Mouse (Mus musculus) layer of hippocampus, adult 9-10 months (tissue): ENCODE data around the gene Blvrb.

Experiments used
- DNase-seq: peaks from one replicate; pipeline ENCODE4 v3.0.0; 2022; ENCODE audit warnings: low spot score

Blvrb gene

DNA sequence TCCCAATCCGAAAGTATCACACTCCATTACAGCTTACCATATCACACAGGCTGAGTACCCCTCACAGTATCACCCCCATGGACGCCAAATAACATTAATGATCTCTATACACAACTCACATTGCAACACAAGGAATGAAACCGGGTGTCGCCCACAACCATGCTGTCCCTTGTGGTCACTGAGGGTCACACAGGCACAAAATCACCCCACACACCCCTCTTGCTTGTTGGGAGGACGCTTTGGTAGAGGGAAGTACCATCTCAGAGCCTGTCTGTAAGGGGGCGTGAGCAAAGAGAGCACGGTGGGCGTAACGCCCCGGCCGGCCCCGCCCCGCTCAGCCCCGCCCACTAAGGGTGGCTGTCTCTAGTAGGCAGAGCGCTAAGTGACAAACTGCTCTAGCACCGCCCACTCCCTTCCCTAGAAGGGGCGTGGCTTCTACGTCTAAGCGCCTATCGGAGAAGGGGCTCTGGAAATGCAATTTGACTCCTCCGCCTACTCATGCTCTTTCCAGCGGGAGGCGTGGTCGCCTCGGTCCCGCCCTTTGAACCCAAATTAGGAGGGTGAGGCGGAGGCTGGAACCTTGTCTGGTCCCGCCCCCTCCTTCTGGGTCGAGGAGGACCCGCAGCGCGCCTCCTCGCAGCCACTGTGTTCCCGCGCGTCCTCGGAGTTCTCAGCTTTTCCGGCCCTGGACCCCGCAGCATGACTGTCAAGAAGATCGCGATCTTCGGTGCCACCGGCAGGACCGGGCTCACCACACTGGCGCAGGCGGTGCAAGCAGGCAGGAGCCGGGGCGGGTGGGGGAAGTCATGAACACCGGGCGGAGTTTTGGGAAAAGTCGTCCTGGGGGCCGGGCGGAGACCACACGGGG lies at the start of gene Blvrb, which contains the start of gene Sptbn4:
Gene Blvrb (plus strand): TSS at position 560 of the 868 bp plus-strand sequence.
Gene Sptbn4 (minus strand): TSS at position 268 of the 868 bp plus-strand sequence.
- peak; percentile 95 for DNase-seq

DNA sequence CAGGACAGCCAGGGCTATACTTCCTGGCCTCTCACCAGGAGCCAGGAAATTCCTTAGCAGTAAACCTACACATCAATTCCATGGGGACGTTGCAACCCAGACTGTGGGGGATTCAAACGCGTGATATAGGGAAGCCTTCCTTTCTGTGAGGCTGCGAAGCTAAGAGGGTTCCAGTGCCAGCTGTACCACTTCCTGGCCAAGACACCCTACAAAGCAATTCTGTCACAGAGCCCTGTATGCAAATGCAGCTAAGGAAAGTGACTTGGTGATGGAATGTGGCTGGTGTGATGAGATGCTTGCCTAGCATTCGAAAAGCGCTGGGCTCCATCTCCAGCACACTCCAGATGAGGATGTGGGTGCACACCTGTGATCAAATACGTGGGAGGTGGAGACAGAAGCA lies 47.2 kb upstream of the Blvrb start:
- no peak for DNase-seq

DNA sequence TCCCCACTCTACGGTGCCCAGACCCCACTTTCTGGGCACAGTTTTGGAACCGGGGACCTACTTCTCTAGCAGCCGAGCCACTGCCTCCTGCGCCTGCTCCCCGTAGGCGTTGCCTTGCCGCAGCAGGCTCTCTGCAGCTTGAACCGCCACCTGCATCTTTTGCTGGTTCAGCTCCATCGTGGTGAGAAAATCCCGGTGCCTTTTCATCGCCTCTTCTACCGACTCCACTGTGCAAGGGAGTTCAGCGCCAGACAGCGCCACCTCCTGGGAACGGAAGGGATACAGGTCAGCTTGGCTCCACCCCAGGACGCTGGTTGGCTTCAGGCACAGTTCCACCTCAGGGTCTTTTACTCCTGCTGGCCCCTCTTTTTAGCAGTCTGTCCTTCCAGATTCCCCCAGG lies 45.1 kb upstream of the Blvrb start:
- no peak for DNase-seq

DNA sequence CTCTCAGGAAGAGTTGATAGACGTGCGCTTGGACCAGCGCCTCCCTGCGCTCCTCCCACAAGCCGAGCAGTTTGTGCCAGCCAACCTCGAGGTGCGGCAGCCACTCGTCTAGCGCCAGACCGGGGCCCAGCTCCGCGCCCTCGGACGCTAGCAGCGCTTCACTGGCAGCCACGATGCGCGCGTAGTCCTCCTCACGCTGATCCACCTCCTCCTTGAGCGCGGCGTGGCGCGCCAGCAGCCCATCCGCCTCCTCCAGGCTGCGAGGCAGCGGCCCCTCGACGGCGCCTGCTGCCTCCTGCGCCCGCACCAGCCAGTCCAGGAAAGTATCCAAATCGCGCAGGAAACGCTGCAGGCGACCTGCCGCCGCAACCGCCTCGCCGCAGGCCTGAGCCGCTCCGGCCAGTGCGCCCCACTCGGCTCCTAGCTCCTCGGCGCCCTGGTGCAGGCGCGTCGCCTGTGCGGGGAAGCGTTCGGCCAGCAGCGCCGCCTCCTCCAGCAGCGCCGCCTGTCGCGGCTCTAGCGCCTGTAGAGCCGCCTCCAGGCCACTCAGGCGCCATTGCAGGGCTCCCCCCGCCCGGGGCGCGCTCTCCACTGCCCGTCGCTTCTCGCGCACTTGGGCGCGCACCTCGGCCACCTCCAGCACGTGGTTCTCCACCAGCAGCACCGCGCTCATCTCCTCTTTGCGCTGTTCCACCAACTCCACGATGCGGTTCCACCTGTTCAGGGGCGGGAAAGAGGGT lies 43.4 kb upstream of the Blvrb start:
- no peak for DNase-seq

DNA sequence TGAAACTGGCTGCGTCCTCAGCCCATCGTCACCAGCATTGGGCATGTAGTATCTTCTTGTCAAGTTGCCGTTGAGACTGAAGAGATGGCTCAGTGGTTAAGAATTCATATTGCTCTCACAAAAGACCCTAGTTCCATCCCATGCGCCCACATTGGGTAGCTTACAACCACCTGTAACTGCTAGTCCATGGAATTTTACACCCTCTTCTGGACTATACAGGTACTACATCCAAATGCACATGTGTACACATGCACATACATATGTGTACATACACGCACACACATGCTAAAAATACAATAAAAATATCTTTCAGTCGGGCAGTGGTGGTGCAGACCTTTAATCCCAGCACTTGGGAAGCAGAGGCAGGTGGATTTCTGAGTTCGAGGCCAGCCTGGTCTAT lies 41.3 kb upstream of the Blvrb start:
- DNase-seq = no peak

DNA sequence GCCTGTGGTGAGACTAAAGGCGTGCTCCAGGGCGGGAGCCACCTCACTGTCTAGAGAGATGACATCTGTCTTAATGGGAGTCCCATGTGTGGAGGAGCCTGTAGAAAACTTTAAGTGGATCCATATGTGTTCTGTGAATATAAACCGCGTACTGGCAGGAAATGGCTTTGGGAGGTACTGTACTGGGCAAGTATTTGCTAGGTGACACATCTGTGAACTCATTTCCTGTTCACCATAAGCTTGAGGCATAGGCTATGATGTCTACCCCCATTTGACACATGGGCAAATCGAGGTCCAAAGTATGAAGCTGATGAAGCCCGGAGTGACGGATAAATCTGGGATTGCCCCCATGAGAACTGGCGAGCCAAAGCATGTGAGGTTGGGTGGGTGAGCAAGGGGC lies 40.0 kb upstream of the Blvrb start:
- no peak for DNase-seq

DNA sequence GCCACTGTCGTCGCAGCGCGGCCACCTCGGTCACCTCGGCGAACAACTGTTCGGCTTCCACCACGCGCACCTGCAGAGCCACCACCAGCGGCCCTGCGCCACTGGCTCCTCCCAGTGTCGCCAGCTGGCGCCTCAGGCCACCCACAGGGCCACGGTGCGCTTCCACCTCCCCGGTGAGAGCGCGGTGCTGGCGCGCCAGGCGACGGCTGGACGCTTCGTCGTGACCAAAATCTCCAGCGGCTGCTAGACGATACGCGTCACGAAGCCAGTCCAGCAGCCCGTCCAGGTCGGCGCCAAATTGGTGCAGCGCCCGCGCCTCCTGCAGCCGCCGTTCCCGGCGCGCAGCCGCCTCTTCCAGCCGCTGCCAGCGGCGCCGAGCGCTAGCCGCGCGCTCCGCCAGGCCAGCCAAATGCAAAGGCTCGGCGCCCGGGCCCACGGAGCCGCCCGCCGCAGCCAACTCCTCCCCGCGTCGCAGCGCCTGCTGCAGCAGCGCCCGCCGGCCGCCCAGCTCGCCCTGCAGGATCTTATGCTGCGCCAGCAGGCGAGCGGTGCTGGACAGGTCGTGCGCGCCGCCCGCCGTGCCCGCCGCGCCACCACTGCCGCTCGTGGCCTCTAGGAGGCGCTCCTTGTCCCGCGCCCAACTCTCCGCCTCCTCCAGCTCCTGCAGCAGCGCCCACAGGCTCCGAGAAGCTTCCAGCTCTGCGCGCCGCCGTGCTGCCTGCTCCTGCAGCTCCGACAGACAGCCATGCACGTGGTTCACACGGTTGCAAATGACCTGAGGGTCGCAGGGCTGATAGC lies 39.2 kb upstream of the Blvrb start:
- DNase-seq = no peak

DNA sequence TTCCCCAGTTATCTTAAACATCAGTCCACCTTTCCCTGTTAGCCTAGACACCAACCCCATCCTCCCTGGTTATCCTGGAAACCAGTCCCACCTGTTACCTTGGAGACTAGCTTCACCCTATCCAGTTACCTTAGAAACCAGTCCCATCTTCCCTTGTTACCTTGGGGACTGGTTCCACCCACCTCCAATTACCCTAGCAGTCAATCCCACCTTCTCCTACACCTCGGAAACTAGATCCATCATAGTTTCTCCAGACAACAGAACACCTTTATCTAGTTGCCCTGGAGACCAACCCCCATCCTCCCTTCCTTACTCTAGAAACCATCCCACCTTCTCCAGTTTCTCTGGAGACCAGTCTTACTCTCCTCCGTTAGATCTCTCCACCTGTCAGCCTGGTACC lies 30.6 kb upstream of the Blvrb start:
- DNase-seq = no peak

DNA sequence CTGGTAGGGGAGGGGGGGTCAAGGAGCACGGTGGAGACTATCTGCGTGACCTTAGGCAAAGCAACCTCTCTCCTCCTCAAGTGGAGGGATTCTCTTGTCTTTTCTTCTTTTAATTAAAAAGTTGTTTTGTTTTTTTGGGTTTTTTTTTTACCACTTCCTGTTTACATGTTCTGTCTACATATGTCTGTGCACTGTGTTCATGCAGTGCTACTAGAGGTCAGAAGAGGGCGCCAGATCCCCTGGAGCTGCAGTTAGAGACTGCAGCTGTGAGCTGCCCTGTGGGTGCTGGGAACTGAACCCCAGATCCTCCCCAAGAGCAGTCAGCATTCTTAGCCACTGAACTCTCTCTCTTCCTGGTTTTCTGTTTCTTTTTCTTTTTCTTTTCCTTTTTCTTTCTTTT lies 28.7 kb upstream of the Blvrb start:
- no peak for DNase-seq

DNA sequence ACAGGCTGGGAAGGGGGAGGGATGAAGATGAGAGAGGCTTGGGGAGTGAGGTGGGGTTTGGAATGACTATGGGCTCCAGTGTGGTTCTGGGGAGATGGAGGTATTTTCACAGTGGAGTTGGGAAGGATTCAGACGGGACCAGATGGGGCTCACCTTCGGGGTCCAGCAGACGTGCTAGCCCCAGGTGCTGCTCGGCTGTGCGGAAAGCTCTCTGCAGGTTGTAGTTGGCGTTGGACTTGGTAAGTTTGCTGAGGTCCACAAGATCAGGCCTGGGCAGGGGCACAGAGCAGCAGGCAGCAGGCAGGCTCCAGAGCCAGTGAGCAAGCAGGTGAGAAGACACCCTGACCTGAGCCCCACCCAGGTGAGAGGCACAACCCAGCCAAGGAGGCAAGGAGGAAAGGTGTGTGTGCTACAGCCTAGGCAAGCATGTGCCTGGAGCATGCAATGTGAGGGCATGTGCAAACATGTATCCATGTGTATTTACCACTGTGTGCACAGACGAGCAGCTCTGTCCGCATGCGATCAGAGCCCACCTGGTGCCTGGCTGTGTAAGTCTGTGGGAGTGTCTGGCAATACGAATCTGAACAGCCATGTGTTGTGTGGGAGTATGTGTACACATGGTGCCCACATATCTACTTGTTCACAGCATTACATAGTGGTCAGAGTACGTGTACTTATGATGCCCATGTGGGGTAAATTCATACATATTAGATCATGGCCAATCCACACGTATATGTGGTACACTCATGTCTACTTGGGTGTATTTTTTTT lies 24.0 kb upstream of the Blvrb start:
- no peak for DNase-seq

DNA sequence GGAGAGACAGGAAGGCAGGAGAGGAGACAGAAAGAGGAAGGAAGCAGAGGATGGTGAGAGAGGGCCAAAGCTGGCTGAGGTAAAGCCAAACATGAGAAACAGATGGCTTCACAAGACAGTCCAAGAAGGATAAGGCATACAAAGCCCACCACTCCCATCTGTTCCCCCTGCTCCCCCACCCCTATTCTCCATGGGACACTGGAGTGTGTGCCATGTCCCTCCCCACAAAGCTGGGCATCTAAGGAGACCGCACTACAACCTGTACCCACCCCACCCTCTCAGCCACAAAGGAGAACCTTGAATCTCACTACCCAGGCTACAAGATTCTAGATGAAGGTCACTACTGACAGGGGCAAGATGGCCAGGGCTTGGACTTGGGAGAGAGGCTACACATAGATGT lies 20.4 kb upstream of the Blvrb start:
- DNase-seq = no peak

DNA sequence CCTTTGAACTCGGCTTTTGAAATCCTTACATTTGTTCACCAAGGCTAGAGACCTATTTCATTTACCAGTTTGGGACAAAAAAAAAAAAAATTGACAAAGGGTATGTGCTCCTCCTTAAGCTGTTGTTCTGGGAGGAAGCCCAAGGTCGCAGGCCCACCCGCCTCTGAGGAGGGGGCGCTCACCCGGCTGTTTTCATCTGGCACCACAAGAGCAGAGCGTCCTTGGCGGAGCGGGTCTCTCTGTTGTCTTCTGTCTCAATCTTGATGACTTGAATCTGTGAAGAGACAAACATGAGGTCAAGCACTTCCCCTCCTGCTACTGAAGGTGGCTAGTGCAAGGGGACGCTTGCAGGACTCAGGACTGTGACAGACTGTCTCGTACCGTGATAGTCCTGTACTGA lies 19.8 kb upstream of the Blvrb start:
- no peak for DNase-seq

DNA sequence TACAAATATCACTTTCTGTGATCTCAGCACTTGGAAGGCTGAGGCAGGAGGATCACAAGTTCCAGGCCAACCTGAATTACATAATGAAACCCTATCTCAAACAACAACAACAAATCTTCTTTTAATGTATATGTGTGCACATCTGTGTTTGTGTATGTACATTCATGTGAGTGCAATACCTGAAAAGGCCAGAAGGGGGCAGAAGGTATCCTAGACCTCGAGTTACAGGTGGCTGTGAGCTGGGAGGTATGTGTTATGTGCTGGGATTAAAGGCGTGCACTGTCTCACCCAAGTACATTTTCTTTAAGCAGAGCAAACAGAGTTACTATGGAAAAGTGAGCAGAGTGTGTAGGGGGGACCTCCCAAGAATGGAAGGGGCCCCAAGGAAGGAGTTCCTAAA lies 18.6 kb upstream of the Blvrb start:
- DNase-seq = no peak

DNA sequence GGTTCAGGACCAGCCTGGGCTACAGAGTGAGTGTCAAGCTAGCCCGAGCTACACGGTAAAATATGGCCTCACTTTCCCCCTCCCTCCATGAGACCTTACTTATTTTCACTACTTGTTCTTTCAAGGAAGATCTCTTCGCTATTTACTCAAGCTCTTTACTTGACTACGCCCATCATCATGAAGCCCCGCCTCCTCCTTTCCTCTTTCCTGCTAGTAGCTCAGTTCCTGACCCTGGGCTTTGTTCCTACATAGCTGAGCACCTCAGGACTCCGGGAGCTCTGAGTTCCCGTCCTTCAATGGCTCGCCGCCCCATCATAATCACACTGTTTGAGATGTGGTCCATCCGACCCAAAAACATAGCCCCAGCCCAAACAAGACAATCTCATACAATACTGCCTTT lies 14.4 kb upstream of the Blvrb start:
- no peak for DNase-seq

DNA sequence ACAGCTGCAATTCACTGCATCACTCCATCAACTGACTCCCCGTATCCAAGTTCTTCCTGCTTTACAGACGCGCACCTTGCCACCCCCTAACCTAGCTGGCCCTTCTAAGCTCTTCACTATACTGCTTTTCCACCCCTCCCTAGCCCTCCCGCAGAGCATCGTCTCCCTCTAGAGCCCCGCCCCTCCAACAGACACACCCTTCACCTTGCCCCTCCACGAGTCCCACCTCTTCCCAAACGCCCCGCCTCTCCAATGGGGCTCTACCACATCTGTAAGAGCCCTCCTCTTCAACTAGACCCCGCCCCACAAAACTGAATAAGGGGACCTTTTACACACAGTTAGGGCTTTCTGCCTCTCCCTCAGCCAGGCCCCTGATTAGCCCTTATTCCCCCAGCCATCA lies 14.0 kb upstream of the Blvrb start:
- DNase-seq = no peak

DNA sequence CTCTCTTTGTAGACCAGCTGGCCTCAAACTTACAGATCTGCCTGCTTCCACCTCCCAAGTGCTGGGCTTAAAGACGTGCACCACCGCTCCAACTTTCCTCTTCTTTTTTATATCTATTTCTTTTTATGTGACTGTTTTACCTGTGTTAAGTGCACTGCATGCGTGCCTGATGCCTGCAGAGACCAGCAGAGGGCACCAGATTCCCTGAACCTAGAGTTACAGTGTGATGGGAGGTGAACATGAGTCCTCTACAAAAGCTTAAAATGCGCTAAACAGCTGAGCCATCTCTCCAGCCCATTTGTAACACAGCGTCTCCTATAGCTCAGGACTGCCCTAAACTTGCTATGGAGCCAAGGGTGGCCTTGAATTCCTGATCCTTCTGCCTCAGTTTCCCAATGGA lies 10.2 kb upstream of the Blvrb start:
- DNase-seq = no peak

DNA sequence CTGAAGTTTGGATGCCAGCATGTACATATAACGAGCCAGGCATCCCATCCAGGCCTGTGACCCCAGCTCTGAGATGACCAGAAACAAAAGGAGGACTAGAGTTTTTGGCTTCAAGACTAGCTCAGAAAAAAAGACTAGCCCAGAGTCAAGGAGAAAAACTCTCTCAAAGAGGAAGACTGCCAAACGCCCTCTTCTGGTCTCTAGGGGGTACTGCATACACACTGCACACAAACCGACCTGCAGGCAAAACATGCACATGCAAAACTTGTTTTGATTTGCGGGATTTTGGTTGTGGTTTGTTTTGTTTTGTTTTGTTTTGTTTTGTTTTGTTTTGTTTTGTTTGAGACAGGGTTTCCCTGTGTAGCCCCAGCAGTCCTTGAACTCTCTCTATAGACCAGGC lies 7.8 kb upstream of the Blvrb start:
- DNase-seq = no peak

DNA sequence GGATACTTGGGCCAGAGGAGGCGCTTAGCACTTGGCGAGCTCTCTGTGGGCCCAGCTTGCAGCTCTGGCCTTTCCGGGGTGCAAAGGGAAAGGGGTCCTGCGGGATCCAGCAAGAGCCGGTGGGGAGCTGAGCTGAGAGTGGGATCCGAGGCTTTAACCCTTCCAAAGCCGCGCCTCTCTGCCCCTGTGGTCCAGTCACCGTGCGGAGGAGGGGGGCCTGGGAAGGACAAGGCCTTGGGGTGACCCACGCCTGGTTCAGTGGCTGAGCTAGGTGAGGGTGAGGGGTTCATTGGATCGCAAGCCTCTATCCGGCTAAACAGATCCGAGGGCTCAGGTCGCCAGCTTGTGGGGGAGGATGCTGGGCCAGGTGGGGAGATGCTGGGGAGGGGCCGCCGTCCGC lies 1.7 kb upstream of the Blvrb start:
- DNase-seq = no peak

DNA sequence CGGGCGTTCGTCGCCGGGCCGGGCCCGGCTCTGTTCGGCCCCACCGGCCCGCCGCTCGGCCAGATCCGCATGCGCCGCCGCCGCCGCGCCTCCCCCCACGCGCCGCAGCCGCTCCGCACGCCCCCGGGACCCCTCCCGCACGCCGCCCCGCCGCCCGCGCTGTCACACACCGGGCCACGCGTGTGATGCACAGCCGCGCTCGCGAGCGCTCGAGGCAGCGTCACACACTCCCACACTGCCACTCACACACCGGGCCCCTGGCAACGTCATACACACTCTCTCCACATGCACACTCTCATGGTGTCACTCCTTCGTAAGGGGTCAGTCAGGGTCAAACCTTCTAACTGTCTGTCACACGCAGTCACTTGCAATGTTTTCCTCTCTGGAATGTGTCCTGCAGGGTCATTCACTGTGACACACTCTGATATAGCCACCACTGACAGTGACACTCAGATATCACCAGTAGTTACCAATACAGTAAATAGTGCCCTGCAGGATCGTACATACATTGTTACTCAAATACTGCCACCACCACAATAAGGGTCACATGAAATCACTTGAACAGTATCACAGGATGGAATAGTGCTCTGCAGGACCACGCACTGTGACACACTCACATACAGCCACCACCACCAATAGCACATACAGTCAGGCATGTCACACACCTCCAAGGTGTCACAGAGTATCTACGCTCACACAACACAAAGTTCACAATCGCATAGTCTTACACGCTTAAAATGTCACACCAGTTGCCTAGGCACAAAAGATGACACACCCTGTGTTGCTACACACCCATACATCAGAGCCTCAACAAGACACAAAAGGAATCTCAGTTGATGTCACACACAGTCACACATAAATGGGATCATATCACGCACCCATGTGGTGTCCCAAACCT lies 1.0 kb upstream of the Blvrb start:
- peak; percentile 24 for DNase-seq

DNA sequence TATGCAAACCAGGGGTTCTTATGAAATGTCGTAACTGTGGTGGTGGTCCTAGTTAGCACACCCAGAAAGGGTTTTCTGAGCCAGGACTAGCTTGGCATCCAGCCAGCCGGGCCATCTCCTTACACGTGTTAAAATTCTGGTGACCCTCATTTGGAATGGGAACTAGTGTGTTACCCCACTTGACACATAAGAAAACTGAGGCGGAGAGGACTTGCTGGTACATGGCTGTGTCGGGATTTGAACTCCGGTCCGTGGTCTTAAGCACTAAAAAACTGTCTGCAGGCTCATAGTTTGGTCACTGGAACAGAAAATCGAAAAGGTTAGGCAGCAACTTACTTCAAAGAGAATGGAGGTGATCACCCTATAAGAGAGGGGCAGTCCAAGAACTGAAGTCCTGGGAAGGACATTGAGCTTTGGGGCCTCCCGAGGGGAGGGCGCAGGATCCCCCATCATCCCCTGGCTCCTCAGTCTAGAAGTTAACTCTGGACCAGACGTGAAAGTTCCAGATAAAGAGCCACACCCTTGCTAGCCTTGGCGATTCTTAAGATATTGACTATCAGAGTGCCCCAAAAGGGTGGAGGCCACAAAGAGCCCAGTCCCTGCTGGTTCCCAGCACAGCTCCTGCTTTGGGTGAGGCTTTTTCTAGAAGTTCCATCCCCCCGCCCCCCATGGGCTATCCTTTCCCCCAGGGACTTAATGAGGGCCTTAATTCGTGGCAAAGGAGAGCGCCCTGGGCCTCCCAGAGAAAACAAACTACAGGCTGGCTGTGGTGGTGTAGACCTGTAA lies 836 bp downstream of the Blvrb start:
- no peak for DNase-seq
